Mouse (Mus musculus) adrenal gland, adult 18-20 months (tissue): Measurements from ENCODE around the gene Rspo4. TPM values are rescaled to one million over a fixed set of nuclear protein-coding genes. Genes with fewer than 3 reads are reported as not detected.

Experiments
- DNase-seq, 2 experiments: peaks; one replicate each; pipeline ENCODE4 v3.0.0; 2021 to 2022; ENCODE audit warnings: low spot score in 2 of 2
- long read RNA-seq, 2 experiments: library from polyadenylated mRNA; stranded (forward); transcript quantifications; one replicate each; pipeline ENCODE4 v2.0.0; 2021
- total RNA-seq, 2 experiments: library from RNA; stranded (reverse); gene quantifications; 1 replicate in 1 of 2; 2 replicates in 1 of 2; pipeline ENCODE4 v1.2.3; 2021

Rspo4 gene
- total RNA-seq: 1 to 10 TPM in 1 of 2 experiments, under 1 TPM in 1; 0.70 to 2.8 TPM
- long read RNA-seq, experiment 1, partial matches to known transcripts: 0 of 1 reads
- long read RNA-seq, experiment 1, other reads (novel, unspliced or antisense): 1 of 1 reads
- long read RNA-seq, experiment 2: 0 reads

DNA sequence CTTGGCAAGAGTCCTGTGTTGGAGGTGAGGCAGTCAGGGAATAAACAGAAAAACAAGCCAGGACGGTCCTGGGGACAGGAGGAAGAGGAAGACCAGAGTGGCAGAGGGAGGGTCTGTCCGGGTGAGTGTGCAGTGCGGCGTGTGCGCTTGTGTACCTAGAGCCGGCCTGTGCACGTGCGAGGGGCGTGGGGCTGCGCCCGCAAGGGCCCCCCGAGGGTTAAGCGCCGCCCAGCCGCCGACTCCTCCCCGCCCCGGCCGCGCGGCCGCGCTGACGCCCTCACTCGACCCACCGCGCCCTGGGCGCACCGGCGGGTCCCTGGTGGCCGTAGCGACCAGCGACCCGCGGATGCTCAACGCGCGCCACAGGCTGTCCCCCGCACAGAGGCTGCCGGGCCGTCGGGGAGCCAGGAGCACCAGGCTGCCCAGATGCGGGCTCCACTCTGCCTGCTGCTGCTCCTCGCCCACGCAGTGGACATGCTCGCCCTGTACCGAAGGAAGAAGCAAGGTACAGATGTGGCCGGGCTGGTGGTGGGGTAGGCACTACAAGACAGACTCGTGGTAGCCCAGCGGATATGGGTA lies at the start of gene Rspo4:
Gene Rspo4, plus strand, starts transcription at position 280 of the 579 bp plus-strand sequence.
- DNase-seq: no peak

DNA sequence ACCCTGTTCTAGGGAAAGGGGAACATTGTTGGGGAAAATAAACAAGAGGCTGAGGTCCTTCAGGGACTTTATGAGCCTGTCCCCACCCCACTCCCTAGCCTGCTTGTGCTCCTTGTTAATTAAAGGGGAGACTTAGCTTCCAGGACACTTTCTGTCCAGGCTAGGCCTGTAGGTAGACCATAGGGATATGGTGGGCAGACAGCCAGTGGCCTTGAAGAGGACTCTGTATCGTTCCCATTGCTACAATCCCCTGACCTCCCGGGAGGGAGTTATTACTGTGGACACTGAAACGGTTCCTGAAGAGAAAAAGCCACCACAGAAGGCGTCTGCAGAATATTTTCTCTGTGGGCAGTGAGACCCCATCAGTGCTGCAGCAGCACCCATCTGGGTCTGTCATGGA lies 27.1 kb upstream of the Rspo4 start:
- DNase-seq: no peak

DNA sequence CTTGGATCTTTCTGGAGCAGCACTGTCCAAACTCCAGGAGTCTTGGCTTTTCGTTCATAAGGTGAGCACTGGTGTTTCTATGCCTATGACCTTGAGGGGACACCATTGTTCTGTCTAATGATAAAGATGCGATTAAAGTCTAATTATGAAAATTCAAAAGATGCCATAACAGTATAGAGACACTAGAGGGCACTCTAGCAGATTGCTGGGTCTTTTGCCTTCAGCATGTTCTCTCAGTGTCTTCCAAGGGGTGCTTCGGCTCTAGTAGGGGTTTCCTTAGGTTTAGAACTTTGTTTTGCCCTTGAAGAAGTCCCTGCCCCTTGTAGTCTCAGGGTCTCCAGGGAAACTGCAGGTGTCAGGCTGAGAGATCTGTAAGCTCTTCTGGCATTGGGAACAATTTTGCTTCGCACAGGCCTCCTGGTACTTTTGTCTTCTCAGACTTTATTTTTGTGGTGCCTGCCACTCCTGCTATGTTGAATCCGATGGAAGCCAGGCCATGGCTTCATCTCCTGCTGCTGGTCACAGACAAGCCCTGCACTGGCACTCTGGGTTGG lies 19.6 kb downstream of the Rspo4 start:
- no peak for DNase-seq

DNA sequence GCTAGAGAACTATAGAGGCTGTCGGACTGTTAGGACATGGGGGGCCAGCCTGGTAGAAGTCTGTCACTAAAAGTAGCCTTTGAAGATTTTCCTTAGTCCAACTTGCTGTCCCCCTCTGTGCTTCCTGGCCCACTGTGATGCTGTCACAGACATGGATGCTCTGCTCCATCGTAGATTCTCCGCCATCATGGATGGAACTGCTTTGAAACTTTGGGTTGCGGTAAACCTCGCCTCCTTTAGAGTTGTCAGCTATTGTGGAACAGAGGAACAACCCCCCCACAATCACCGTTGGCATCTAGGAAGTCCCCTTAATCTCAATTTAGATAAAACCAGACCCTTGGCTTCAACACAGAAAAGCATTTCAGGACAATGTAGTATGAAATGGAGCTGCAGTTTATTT lies 22.2 kb downstream of the Rspo4 start:
- no peak for DNase-seq

DNA sequence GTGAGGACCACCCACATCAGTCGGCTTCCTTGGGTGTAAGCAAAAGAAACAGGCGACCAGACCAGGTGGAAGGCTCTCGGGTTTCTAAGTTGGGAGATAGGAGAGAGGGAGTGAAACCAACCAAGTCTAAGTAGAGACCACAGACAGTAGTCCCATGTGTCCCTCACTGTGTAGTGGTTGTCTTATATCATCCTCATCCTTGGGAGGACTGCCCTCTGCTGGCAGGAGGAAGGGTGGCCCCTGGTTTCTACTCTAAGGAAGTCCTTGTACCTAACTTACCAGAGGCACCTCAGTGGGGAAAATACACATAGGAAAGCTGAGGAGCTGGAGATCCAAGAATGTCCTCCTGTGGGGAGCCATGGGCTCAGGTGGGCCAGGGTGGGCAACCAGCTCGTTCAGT lies 23.8 kb downstream of the Rspo4 start:
- DNase-seq: peak; percentile 35 to 36

DNA sequence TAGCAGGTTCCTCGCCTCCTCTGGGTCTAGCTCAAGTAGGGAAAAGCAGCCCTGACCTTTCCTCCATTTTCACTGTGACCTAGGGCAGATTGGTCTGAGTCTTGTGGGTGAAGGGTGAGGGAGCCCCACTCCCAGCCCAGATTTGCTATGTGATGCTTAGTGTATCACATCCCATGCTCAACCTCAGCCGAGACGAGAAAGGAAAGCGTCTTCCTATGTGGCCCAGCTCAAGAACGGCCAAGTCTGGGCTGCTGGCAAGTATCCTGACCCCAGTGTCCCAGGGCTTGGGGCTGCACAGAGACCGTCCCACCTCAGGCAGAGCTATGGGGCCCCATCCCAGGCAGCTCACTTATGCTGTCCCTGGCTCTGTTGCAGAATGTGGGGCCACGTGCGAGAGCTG lies 25.5 kb downstream of the Rspo4 start:
- no peak for DNase-seq

DNA sequence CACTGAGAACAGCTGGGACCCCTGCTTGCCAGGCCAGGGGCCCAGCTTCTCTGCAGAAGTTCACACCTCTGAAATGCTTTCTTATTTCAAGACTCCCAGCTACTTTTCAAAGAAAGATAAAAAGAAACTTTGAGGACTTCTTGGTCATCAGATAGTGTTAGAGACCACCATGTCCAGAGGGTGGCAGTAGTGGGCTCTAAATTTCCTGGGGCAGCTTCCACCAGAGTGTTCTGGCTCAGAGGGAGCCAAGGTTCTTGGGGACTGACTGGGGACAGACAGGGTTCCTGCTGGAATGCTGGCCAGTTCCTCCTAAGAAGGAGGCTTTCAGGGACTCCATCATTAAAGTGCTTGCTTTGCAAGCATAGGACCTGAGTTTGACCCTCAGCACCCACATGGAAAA lies 31.8 kb downstream of the Rspo4 start:
- DNase-seq: no peak

DNA sequence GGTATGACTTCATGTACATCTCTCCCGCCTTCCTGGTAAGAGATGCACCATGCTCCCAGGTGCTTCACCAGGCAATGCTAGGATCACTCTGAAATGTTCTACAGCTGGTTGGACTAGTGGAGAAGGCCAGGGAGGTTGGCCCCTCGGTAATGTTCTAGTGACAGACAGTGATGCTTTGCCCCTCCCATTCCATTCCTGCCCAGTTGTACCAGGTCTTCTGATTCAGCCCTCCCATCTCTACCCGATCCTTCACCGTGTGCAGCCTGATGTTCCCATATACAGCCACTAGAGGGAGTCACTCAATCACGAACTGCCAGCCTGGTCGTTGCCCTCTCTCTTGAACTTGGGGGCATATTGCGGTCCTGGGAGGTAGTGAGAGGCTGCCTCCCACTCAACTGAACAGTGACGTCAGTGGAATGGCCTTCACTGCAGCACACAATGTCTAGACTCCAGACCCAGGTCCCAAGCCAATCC lies 33.3 kb downstream of the Rspo4 start:
- peak; percentile 36 to 51 for DNase-seq

DNA sequence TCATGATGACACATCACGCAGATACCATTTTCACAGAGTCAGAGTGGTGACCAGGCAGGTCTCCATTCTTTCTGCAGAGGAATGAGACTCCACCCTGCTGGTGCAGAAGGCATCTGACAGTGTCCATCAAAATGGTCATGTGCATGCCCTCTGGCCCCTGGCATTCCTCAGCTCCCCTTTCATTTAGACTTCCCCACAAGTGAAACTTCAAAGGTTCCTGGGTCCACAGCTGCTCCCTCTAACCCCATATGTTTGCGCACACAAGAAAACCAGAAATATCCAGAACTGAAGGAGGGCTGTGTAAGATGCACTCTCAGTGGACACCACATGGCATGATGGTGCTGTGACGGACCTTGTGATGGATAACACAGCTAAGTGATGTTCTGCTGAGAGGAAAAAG lies 35.9 kb downstream of the Rspo4 start:
- no peak for DNase-seq

DNA sequence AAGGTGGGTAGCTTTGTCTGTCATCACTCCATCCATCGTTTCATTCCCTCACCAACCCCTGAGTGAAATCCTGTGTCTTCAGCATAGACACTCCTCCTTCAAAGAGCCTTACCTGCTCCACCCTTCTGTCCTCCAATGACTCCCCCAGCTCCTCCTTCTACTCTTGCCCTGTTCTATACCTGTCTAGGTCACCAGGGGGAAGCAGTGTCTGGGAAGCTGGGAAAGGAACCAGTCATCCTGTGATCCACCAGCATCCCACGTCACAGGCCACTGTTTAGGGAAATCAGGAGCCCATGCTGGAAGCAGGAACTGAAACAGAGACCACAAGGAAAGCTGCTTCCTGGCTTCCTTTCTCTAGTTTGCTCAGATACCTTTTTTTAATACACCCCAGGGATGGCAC lies 37.0 kb downstream of the Rspo4 start:
- DNase-seq: no peak

DNA sequence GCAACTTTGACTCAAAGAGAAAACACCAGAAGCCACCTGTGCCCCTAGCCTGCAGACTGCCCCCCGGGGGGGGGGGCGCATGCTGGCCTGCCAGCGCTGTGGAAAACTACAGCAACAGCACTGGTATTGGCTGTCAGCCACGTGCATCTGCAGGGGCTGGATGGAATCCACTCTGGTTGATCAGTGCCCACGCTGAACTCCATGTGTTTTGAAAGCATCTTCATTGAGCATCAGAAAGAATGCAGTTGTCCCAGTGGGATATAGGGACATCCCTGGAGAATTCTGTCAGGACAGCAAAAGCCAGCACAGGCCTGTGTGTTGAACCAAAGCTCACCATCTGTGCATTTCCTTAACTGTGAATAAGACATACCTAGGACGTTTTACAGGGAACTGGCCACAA lies 48.3 kb downstream of the Rspo4 start:
- DNase-seq: no peak

DNA sequence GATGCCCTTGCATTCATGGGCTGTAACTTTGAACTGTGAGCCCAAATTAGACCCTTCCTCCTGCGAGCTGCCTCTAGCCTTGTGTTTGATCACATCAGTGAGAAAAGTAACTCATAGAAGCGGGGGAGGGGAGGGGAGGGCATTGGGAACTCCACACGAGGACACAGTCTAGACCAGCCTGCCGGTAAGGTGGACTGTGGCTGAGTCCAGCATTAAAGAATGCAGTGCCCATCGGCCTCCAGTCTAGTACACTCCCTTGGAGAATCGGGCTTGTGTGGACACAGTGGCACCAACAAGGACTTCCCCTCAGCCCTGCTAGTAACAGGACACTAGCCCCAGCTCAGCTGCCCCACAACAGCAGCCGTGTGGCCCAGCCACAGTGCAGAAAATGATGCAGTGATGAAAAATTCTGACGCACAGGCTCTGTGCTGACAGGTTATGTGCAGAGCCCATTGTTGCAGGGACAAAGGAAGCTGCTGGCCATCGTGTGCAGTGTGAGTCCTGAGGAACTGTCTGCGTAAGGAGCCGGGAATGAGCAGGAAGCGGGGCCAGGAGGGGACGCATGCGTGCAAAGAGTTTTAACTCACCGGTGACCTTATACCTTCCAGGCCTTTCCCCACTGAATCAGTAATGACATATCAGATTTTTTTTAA lies 50.5 kb downstream of the Rspo4 start:
- no peak for DNase-seq

DNA sequence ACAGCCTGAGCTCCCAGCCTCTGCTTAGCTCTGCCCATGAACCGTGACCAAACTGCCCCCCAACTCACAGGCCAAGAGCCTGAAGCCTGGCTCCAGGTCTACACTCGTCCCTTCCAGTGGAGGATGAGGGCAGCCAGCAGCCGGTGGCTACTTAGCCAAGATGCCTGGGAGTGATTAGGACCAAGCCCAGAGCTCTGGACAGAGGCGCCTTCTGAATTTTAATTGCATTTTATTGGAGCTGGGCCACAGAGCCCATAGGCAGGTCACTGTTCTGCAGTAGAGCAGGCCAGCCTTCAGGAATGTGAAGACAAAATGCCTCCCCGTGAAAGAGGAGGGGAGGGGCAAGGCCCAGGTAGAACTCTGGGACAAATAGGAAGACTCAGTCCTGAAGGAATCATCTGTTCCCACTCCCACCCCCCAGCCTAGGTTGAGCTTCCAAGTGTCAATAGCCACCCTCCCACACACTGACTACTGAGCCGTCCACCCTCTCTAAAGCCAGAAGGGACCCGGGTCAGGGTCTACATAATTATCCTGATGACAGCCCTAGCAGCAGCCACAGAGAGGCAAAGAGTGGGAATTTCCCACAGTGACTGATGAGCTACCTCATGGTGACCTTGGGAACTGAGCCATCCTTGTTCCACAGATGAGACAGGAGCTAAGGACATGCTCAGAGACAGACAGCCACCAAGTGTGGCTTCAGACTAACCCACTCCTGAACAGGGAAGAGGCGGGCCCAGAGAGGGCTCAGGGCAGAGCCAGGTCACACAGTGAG lies 51.7 kb downstream of the Rspo4 start:
- no peak for DNase-seq

DNA sequence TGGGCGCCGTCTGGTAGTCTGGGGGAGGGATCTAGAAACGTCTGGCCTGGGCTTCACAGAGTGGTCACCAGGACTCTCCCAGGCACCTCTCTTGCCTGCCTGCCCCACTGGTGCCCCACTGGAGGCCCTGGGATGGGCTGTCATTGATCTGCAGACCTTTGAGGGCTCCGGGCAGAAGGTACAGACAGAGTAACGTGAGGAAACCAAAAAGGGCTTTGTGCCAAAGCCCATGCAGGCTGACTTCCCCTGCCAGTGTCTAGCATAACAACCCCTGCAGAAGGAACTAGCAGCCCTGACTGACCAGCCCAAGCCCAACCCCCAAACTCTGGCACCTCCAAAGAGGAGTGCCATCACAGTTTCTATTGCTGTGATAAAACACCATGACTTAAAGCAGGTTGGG lies 53.2 kb downstream of the Rspo4 start:
- DNase-seq: no peak

DNA sequence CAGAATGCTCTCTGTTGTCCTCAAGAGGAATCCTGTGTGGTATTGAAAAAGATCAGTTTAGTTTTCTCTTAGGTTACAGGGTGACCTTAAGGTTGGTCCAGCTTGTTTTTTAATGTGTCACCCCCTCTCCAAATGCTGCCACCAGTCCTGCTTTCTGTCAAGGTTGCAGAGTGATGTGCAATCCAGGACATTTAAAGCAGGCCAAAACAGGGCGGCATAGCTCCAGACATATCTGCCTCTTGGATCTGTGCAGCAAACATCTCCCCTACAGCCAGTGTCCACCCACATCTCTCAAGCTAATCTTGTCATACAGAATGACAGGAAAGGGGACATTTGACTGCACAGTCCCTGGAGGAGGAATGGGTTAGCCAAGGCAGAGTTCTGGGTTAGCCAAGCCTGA lies 55.4 kb downstream of the Rspo4 start:
- no peak for DNase-seq

DNA sequence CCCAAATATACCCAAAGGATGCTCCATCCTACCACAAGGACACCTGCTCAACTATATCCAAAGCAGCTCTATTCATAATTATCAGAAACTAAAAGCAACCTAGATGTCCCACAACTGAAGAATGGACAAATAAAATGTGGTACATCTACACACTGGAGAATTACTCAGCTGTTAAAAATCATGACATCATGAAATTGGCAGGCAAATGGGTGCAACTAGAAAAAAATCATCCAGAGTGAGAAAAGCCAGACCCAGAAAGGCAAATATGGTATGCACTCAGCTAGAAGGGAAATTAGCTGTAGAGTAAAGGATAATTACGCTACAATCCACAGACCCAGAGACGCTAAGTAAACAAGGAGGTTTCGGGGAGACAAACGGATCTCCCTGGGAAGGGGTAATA lies 58.1 kb downstream of the Rspo4 start:
- DNase-seq: no peak

DNA sequence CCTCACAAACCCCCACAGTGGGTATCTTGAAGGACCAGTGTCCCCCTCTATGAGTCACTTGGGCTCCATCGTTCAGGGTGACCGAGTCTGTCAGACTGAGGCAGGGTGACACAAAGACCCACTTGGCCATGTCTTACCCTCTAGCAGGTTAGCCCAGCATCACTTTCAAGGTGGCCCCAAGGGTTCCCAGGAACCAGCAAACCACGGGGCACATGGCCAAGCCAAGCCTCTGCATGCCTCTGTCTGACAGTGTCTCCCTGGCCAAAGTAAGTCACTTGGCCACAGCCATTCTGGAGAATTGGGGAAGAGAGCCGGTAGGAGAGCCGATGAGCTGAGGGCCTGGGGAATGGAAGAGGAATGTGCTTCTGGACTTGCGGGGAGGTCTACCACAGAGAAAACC lies 60.5 kb downstream of the Rspo4 start:
- DNase-seq: no peak

DNA sequence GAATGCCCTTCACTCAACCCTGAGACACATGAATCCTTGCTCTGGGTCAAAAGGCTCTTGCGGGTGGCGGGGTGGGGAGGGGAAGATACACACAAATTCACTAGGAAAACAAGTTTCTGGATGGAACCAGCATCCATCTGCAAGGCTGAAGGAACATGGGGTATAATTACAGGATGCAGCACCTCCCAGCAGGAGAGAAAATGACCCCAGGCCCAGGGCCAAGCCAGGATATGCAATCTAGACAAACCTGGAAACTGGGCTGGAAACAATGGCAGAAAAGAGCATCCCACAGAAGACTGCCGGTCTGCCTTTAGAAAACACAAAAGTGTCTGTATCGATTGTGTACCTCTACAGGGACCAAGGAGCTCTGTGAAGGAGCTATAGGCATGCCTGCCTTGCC lies 61.2 kb downstream of the Rspo4 start:
- no peak for DNase-seq

DNA sequence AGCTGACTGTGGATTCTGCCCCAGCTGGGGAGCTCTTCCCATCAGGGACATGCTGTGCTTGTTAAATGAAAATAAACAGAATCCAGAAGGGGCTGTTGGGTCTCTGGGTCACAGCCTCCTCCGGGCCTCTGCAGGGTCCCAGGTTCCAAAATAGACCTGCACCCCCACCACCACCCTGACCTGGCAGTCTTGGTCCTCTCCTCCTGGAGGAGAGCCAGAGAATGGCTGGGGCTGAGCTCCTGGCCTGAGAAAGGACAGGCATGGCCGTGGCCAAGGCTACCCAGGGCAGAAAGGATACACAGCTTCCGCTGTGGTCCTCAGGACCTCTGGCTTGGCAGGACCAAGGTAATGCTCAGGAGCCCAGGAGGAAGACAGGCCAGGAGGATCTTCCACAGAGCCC lies 61.9 kb downstream of the Rspo4 start:
- no peak for DNase-seq

DNA sequence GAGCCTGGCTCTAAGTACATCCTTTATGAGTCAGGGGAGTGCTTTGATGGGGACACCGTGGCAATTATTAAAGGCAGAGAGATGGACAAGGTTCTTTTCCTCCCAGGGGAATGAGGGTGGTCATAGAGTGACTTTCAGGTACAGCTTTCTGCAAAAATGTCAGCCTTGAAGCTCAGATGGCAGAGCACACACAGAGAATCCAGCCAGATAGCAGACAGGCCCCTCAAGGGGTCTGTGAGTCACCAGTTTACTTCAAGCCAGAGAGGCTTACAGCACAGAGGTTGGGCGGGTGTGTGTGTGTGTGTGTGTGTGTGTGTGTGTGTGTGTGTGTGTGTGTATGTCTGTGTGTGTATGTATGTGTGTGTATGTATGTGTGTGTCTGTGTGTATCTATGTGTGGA lies 64.3 kb downstream of the Rspo4 start:
- no peak for DNase-seq

DNA sequence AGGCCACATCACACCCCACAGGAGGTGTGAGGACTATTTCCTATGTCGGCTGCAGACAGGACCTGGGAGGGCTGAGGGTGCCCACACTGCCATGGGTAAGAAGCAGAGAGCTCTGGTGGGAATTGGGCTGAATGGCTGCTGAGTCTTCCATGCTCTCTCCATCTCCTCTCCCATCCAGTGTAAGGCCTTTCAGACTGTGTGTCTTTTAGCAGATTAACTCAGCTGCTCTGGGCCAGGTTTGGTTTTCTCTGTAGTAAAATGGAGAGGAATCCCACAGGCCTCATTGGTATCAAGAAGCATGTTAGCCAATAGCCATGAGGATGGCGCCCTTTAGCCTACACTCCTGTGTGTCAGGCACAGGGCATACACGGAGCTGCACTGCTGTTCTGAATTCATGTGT lies 66.7 kb downstream of the Rspo4 start:
- DNase-seq: no peak

DNA sequence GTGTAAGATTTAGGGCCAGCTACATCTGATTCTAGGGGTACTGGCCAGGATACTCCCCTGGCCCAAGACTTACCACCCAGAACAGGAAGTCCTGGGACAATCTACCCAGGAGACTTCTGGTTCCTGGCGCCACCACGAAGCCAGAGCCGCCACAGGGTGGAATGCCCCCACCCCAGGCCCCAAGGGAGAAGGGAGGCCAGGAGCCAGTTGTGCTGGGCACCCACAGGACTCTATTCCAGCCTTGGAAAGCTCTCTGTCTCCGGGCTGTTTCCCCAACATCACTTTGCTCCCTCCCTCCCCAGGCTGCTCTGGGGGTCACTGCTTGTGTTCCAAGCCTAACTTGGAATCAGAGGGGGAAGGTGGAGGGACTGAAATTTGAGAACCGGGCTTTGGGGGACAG lies 67.8 kb downstream of the Rspo4 start:
- no peak for DNase-seq
